Mouse (Mus musculus) gastrocnemius, postnatal 14 days (tissue): ENCODE data around the gene Col11a2. TPM values are rescaled to one million over a fixed set of nuclear protein-coding genes. Genes with fewer than 3 reads are reported as not detected.

Experiments
- DNase-seq: peaks from one replicate; pipeline ENCODE4 v3.0.0; 2021; ENCODE audit warnings: mixed read lengths
- intact Hi-C: fragments of 180-260 bp; cut with DNase I; formaldehyde crosslinking; loops from one replicate; pipeline ENCODE4 v1.15.1; 2025; ENCODE audit warnings: low total_unique reads
- total RNA-seq, 2 experiments: library from RNA; stranded (reverse); gene quantifications; 2 replicates each; pipeline ENCODE4 v1.2.3; 2021

Gene Col11a2
- total RNA-seq, 2 experiments from 2014 or later = 51.1 to 56.0 TPM

DNA sequence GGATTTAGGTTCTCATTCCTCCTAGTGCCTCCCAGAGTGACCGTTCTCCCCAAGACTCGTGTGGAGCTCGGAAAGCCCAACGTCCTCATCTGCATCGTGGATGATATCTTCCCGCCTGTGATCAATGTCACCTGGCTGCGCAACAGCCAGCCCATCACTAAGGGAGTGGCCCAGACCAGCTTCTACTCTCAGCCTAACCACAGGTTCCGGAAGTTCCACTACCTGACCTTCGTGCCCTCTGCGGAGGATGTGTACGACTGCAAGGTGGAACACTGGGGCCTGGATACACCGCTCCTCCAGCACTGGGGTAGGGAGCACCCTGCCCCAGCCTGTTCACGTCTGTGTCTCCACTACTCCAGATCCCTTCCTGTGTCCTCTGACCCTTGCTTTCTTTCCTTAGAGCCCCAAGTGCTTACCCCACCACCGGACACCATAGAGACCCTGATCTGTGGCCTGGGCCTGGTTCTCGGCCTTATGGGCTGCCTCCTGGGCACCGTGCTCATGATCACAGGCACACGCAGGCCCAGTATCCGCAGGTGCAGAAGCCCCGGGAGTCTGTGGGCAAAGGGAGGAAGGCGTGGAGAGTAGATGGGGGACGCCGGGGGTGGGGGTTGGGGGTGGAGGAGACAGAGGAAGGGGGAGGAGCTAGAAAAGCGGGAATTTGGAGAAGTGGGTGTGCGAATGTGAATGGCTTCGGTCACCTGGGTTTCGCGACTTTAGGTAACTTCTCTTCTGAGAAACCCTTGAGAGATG, 55.2 kb downstream of the Col11a2 start:
- intact Hi-C loops = no loop called here
- no peak for DNase-seq

DNA sequence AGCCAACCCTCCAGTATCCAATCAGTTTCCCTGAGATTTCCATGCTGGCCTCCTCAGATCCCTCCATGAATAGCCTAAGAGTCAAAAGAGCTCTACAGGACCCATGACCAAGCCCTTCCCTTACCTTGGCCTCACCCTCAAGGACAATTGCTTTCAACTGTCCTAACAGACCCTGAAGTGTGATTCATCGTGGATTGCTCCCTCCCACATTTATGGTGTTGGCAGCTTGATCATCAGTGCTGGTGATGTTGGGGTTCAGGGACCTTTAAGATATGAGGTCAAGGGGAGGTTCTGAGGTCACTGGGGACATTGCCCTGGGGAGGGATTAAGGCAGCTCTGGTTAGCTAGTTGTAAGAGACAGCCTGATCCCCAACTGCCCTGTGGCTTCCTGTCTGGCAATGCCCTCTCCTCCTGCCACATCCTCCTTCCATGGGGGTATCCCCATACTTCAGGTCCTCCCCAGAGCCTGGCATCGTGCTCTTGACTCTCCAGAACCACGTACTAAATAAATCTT, 57.3 kb downstream of the Col11a2 start:
- intact Hi-C loops = no loop called here

DNA sequence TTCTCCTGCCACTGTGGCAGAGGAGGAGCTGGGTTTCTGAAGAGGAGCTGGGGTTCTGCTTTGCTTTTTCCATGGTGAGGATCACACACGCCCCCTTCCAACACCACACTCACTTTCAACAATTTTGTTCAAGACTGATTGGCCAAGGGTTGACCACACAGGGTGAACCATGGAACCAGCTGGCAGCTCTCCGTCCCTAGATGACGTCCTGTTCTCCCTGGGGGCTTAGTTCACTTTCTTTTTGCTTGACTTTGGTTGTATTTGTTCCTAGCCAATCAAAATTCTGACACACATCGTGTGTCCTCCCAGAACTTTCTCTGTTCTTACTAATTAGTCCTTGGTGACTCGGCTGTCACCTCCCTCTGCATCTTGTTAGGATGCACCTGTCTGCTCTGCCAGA, 58.0 kb downstream of the Col11a2 start:
- intact Hi-C loops = no loop called here

More for the DNA sequence above, 57.3 kb downstream of the Col11a2 start:
- no peak for DNase-seq

DNA sequence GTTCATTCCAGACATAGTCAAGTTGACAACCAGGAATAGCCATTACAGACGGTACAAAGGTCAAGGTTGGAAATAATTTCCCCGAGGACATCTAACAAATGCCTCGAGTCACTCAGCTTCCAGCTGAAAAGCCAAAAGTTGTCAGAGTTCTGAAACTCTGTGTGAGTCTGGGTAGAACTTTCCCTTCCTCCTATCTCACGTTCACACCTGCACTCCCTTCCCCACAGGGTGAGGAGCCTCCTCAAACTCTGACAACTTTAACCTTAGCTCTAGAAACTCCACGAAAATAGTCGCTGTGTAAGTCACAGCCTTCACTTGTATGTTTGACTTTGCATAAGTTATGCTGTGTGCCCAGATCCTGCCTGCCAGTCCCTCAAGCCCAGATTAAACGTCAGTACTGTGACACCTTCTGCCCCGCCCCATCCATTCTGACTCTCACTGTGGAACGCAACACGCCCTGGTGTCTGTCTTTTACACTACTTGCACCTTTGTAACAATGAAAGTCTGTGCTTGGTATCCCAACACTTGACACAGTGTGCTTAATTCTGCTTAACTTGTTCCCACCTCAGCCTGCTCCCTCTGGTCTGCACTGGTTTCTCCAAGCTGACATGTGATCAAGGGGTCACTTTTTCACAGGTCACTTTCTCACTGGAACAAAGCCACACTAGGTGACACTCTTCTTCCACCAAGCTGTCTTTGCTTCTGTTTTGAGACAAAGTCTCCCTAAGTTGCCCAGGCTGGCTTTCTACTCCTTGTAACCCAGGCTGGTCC, 59.7 kb downstream of the Col11a2 start:
- DNase-seq = no peak
- intact Hi-C loops = no loop called here

More for the DNA sequence above, 58.0 kb downstream of the Col11a2 start:
- DNase-seq = no peak

DNA sequence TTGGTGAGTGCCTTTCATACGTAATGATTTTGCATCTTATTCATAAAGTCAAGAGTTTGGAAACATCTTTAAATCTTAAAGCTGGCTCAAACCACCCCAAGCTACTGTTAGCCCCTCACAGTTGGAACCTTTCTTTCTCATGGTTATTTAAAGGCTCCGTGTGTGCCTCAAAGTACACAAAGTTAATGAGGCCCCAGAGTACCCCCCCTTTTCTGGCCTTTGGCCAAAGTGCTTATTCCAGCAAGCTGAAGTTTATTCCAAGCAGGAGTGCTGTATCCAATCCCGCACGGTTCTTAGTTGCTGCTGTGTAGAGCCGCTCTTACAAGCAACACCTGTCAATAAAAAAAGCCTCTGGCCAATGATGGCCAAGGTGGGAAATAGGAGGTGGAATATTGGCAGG, 60.3 kb downstream of the Col11a2 start:
- intact Hi-C loops = no loop called here
- DNase-seq = no peak

DNA sequence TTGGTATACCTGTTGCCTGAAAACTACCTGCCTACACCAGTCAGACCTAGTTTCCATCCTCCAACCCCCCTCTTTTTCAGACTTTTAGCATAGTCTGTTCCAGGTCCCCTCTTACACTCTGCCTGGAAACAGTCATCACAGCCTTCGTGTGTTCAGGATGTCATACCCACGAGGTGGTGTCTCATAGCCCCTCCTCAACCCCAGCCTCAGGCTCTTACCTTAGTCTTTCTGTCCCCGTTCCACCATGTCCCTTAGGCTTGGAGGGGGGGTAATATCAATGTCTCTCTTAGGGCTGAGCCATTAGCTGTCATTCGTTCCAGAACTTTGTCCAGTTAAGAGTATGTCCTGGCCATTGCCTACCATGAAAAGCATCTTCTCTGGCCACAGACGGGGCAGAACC, 61.9 kb downstream of the Col11a2 start:
- intact Hi-C loops = loop anchor here (5.0 kb wide), 1 partner anchor 66 kb away; no protein-coding TSS in a partner anchor
- no peak for DNase-seq

DNA sequence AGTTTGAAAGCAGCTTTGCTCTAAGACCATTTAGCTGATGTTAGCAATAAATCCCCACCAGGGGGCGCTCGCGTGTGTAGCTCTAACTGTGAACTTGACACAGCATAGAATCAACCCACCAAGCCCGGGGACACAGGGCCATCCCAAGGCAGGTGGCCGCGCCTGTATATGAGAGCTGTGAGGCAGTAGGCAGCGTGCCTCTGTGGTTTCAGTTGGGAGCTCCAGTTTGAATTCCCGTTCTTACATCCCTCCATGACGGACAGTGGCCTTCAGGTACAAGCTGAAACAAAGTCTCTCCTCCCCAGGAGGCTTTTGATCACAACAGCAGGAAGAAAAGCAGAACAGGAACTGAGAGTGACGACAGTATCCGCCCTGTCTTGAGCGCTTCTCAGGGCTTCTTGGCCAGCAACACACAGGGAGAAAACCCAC, 62.4 kb downstream of the Col11a2 start:
- peak; percentile 92 for DNase-seq
- intact Hi-C loops = loop anchor here (5.0 kb wide), 1 partner anchor 66 kb away; no protein-coding TSS in a partner anchor

DNA sequence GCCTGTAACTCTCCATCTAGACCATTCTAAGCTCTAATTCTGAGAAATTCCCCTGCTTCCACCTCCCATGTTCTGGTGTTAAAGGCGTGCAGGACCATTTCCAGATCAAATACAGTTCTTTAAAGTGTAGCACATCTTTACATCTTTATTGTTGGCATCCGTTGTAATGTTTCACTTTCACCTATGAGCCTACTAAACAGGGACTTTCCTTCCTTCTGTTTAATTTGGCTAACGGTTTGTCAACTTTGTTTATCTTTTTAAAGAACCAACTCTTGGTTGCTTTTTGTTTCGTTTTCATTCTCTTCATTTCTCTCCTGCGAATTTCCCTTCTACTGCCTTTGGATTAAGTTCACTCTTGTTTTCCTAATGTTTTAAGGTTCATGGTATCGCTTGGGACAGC, 63.6 kb downstream of the Col11a2 start:
- no peak for DNase-seq
- intact Hi-C loops = loop anchor here (5.0 kb wide), 1 partner anchor 64 kb away; no protein-coding TSS in a partner anchor

DNA sequence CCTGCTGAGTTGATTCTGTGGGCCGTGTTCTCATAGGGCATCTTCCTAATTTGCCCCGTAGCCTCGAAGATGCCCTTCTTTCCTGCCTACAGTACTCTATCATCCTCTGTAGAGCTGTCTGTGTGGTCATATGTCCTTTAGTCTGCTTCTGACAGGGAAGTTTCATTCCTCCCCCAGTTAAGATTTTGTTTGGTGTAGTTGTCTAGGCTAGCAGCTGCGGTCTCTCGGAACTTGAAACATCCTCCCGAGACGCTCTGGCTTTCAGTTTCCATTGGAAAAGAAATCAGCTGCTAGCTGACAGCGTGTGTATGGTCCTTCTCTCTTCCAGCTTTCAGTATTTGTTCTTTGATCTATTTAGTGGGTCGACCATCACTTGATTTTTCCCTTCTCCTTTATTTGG, 65.6 kb downstream of the Col11a2 start:
- no peak for DNase-seq
- intact Hi-C loops = loop anchor here (5.0 kb wide), 1 partner anchor 62 kb away; no protein-coding TSS in a partner anchor

DNA sequence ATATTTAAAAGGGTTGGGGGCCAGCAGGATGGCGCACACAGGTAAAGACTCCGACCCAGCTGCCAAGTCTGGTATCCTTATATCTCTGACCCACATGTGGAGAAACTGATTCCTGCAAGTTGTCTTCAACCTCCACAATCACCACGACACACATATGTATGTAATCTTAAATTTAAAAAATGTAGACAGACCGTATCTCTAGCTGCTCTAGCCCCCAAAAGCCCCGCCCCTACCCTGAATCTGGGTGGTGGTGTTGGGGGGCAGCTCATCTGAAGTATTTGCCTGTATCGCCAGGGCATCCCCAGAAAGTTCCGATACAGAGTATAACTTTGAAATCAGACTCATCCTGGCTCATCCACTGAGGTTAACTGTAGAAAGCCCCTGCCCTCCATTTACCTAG, 67.3 kb downstream of the Col11a2 start:
- intact Hi-C loops = no loop called here
- DNase-seq = no peak

DNA sequence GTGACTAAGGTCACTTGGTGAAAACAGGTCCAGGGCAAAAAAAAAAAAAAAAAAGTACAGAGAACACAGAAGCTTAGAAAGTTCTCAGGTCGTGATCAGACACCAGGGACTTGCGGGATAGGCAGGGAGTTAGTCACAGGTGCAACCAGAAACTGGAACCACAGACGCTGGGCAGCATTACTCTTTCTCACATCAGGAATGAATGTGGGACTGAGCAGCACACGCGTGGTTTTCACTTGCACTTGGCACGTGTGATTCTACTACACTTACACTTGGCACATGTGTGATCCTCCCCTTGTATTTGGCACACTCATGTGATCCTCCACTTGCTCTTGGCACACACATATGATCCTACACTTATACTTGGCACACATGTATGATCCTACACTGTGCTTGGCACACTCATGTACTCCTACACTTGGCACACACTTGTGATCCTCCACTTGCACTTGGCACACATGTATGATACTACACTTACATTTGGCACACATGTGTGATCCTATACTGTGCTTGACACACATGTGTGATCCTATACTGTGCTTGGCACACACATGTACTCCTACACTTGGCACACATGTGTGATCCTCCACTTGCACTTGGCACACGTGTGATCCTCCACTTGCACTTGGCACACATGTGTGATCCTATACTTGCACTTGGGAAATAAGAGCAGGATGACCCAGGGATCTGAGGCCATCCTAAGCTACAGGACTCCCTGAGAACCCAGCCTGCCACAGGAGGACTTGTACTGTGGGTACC, 68.1 kb downstream of the Col11a2 start:
- no peak for DNase-seq
- intact Hi-C loops = no loop called here

DNA sequence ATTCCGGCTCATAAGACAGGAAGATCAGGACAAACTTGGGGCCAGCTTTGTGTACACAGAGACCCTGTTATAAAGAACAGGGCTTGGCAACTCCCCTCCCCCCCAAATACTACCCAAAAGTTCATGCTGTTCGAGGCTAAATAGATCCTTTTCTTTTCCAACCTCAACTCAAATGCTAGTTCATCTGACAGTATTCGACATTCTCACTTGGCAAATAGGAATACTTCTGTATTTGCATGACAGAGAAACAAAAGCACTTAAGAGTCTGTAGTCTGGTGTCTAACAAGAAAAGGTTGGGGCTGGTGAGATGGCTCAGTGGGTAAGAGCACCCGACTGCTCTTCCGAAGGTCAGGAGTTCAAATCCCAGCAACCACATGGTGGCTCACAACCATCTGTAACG, 69.2 kb downstream of the Col11a2 start:
- intact Hi-C loops = no loop called here
- DNase-seq = no peak

DNA sequence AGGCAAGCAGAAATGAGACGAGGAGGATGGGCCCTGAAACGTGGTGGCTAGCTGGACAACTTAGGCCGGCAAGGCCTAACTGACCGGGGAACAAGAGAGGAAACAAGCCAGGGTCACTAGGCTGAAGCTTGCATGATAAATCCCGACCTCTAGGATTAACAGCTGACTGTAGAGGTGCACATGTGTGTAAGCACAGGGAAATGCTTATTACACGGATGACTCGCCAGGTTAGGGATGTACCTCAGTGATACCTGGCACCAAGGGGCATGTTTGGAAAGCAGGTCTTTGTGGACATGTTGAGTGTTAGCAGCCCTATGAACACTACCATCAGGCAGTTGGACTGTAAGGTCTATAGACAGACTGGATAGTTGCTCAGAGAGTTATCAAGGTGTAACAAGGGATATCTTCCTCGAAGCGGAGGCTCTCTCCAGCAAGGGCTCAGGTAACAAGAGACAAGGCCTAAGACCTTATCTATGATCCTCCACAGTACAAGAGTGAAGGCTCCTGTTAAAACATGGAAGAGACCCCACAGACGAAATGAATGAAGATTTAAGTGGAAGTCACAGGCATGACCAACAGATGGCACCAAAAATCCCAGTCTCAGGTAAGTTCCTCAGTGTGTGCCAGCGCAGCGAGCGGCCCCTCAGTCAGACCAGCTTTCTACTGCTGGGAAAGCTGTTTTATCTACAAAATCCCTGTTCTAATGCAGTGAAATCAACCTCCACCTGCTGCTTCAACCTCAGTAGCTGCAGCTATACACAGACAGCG, 70.0 kb downstream of the Col11a2 start:
- no peak for DNase-seq
- intact Hi-C loops = no loop called here

DNA sequence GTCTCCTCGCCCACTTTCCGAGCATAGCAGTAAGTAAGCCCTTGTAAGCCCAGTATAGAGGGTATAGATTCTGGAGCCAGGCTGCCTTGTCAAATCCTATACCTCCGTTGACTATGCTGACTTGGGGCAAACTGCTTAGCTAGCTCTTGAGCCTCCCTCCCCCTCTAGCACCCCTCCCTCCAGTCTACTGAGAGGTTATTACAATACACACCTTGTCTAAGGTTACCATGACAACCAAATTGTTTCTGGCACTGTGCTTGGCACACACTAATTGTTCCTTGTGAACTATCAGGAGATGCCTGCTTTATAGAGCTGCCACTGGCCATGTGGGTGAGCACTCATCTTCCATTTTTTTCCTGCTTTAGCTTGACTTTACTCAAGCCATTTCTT, 70.6 kb downstream of the Col11a2 start:
- DNase-seq = no peak
- intact Hi-C loops = no loop called here

DNA sequence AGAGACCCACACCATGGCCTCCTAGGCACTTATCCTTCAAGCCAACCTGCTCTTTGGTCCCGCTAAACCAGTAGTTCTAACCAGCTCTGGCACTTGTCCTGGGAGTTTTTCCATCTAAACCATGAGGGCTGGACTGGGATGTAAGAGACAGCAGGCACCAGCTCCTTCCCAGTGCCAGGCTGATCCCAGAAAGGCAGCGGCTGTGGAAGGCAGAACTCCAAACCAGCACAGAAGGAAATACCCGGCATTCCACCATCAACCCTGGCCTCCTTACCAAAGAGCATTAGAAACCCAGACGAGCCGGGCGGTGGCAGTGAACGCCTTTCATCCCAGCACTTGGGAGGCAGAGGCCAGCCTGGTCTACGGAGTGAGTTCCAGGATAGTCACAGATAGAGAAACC, 71.1 kb downstream of the Col11a2 start:
- intact Hi-C loops = no loop called here

DNA sequence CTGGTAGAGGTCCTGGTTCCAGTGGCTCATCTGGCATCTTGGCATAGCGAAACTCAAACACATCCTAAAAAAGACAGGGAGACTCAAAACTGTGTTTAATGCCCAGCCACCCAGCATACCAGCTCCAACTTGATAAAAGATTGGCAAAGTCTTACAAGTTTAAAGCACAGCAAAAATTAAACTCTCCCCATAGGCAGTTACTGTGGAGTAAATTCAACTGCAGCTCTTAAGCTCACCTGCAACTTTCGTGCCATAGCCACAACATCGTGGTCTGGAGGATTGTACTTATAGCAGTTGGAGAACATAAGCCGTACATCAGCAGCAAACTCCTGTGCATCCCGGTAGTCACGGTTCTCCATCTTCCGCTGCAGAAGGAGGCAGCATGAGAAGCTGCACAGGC, 74.9 kb downstream of the Col11a2 start:
- intact Hi-C loops = no loop called here
- no peak for DNase-seq

More for the DNA sequence above, 71.1 kb downstream of the Col11a2 start:
- DNase-seq = no peak
